Mouse (Mus musculus): ENCODE measurements around the gene Fam49a. TPM values are rescaled to one million over a fixed set of nuclear protein-coding genes. Genes with fewer than 3 reads are reported as not detected.
A peak's percentile ranks its signal among the peaks of the same experiment; 100 is the strongest.

Fam49a gene
- total and polyA plus RNA-seq, 3 experiments, result 4.1 to 9.8 (median 7.1) TPM

GRCm38 (mm10) chr12:12223336-12223735 lies 38.6 kb upstream of the Fam49a start:
- whole genome bisulfite sequencing, result 42% methylated on average over 2 of the region's 2 CpGs
- H3K4me3 ChIP-seq, result no peak overlapping the region

GRCm38 (mm10) chr12:12225706-12226105 lies 36.2 kb upstream of the Fam49a start:
- Histone ChIP-seq H3K4me3 (no peak overlapping the region), H3K36me3 (ENCODE audit: control insufficient read depth, insufficient read depth, low read length) (no peaks in the 10 kb centered on the region), H3K79me2 (replicated peaks; ENCODE audit: control insufficient read depth, insufficient read depth, low read length) (no peaks in the 10 kb centered on the region), H3K4me1 (ENCODE audit: control insufficient read depth, insufficient read depth, low read length) (peaks cover 6% of the 10 kb centered on the region; the same call in 1 of the 2 replicates), H3K9ac (ENCODE audit: low read depth, low read length) (no peak overlapping the region), H3K27ac (no peak overlapping the region), H3K27me3 (ENCODE audit: control insufficient read depth, insufficient read depth, low read length) (no peaks in the 10 kb centered on the region)
- intact Hi-C loops (cut with DNase I), result no loop called here
- DNase-seq, result no peak
- TF ChIP-seq EP300 (IDR thresholded peaks at IDR 0.05; ENCODE audit: insufficient read depth, low read depth, low read length) (no peak), CTCF (IDR thresholded peaks at IDR 0.05) (no peak), POLR2A (IDR thresholded peaks at IDR 0.05; ENCODE audit: insufficient read depth, low read depth, low read length) (no peak)
- WGBS, result 56% methylated on average over 6 of the region's 6 CpGs

More at GRCm38 (mm10) chr12:12223336-12223735, 38.6 kb upstream of the Fam49a start:
- no peak for TF ChIP-seq CTCF (IDR thresholded peaks at IDR 0.05)
- TF ChIP-seq POLR2A (IDR thresholded peaks at IDR 0.05; ENCODE audit: insufficient read depth, low read depth, low read length), result no peak
- TF ChIP-seq EP300 (IDR thresholded peaks at IDR 0.05; ENCODE audit: insufficient read depth, low read depth, low read length), result no peak
- H3K27ac ChIP-seq, result no peak overlapping the region; the same call in 1 of the 2 replicates
- intact Hi-C loops (cut with DNase I), result loop anchor here (5.0 kb wide), 1 partner anchor 39 kb away; the partner anchor contains the start of gene Fam49a
- H3K36me3 ChIP-seq (ENCODE audit: control insufficient read depth, insufficient read depth, low read length), result no peaks in the 10 kb centered on the region
- H3K79me2 ChIP-seq (replicated peaks; ENCODE audit: control insufficient read depth, insufficient read depth, low read length), result no peaks in the 10 kb centered on the region
- H3K27me3 ChIP-seq (ENCODE audit: control insufficient read depth, insufficient read depth, low read length), result no peaks in the 10 kb centered on the region
- no peak overlapping the region for H3K9ac ChIP-seq (ENCODE audit: low read depth, low read length)
- H3K4me1 ChIP-seq (ENCODE audit: control insufficient read depth, insufficient read depth, low read length), result peaks cover 6% of the 10 kb centered on the region; the same call in 1 of the 2 replicates
- DNase-seq, result peak; percentile 30 to 46

GRCm38 (mm10) chr12:12227594-12227993 lies 34.3 kb upstream of the Fam49a start:
- no peaks in the 10 kb centered on the region for H3K27me3 ChIP-seq (ENCODE audit: control insufficient read depth, insufficient read depth, low read length)
- H3K27ac ChIP-seq, result no peak overlapping the region
- TF ChIP-seq EP300 (IDR thresholded peaks at IDR 0.05; ENCODE audit: insufficient read depth, low read depth, low read length), result no peak
- TF ChIP-seq CTCF (IDR thresholded peaks at IDR 0.05), result no peak
- no peak for TF ChIP-seq POLR2A (IDR thresholded peaks at IDR 0.05; ENCODE audit: insufficient read depth, low read depth, low read length)
- DNase-seq, result no peak
- intact Hi-C loops (cut with DNase I), result no loop called here
- no peak overlapping the region for H3K4me3 ChIP-seq
- H3K9ac ChIP-seq (ENCODE audit: low read depth, low read length), result no peak overlapping the region
- 91% methylated on average over 3 of the region's 3 CpGs for WGBS
- no peaks in the 10 kb centered on the region for H3K79me2 ChIP-seq (replicated peaks; ENCODE audit: control insufficient read depth, insufficient read depth, low read length)
- peaks cover 6% of the 10 kb centered on the region; the same call in 1 of the 2 replicates for H3K4me1 ChIP-seq (ENCODE audit: control insufficient read depth, insufficient read depth, low read length)
- H3K36me3 ChIP-seq (ENCODE audit: control insufficient read depth, insufficient read depth, low read length), result no peaks in the 10 kb centered on the region

GRCm38 (mm10) chr12:12230031-12230557 lies 31.8 kb upstream of the Fam49a start:
- TF ChIP-seq POLR2A (IDR thresholded peaks at IDR 0.05; ENCODE audit: insufficient read depth, low read depth, low read length), result no peak
- TF ChIP-seq EP300 (IDR thresholded peaks at IDR 0.05; ENCODE audit: insufficient read depth, low read depth, low read length), result no peak
- TF ChIP-seq CTCF (IDR thresholded peaks at IDR 0.05), result no peak
- no peaks in the 10 kb centered on the region for H3K27me3 ChIP-seq (ENCODE audit: control insufficient read depth, insufficient read depth, low read length)
- no peaks in the 10 kb centered on the region for H3K4me1 ChIP-seq (ENCODE audit: control insufficient read depth, insufficient read depth, low read length)
- H3K79me2 ChIP-seq (replicated peaks; ENCODE audit: control insufficient read depth, insufficient read depth, low read length), result no peaks in the 10 kb centered on the region
- no peak overlapping the region for H3K4me3 ChIP-seq
- intact Hi-C loops (cut with DNase I), result no loop called here
- H3K36me3 ChIP-seq (ENCODE audit: control insufficient read depth, insufficient read depth, low read length), result no peaks in the 10 kb centered on the region
- no peak overlapping the region for H3K27ac ChIP-seq
- no peak overlapping the region for H3K9ac ChIP-seq (ENCODE audit: low read depth, low read length)
- no peak for DNase-seq

- Histone ChIP-seq H3K9ac (ENCODE audit: low read depth, low read length) (no peak overlapping the region), H3K27ac (no peak overlapping the region), H3K4me1 (ENCODE audit: control insufficient read depth, insufficient read depth, low read length) (no peaks in the 10 kb centered on the region), H3K79me2 (replicated peaks; ENCODE audit: control insufficient read depth, insufficient read depth, low read length) (no peaks in the 10 kb centered on the region), H3K27me3 (ENCODE audit: control insufficient read depth, insufficient read depth, low read length) (no peaks in the 10 kb centered on the region), H3K36me3 (ENCODE audit: control insufficient read depth, insufficient read depth, low read length) (no peaks in the 10 kb centered on the region), H3K4me3 (no peak overlapping the region)
- no peak for DNase-seq
- no peak for TF ChIP-seq EP300 (IDR thresholded peaks at IDR 0.05; ENCODE audit: insufficient read depth, low read depth, low read length)
- TF ChIP-seq CTCF (IDR thresholded peaks at IDR 0.05), result no peak
- TF ChIP-seq POLR2A (IDR thresholded peaks at IDR 0.05; ENCODE audit: insufficient read depth, low read depth, low read length), result no peak
- intact Hi-C loops (cut with DNase I), result no loop called here
- 86% methylated on average over 4 of the region's 4 CpGs for WGBS
Observed at GRCm38 (mm10) chr12:12232097-12232496, 29.8 kb upstream of the Fam49a start.

- H3K27ac ChIP-seq, result no peak overlapping the region
- no peaks in the 10 kb centered on the region for H3K79me2 ChIP-seq (replicated peaks; ENCODE audit: control insufficient read depth, insufficient read depth, low read length)
- 66% methylated on average over 5 of the region's 5 CpGs for WGBS
- TF ChIP-seq POLR2A (IDR thresholded peaks at IDR 0.05; ENCODE audit: insufficient read depth, low read depth, low read length) (no peak), CTCF (IDR thresholded peaks at IDR 0.05) (no peak), EP300 (IDR thresholded peaks at IDR 0.05; ENCODE audit: insufficient read depth, low read depth, low read length) (no peak)
- intact Hi-C loops (cut with DNase I), result no loop called here
- no peaks in the 10 kb centered on the region for H3K27me3 ChIP-seq (ENCODE audit: control insufficient read depth, insufficient read depth, low read length)
- DNase-seq, result no peak
- H3K36me3 ChIP-seq (ENCODE audit: control insufficient read depth, insufficient read depth, low read length), result no peaks in the 10 kb centered on the region
- H3K4me1 ChIP-seq (ENCODE audit: control insufficient read depth, insufficient read depth, low read length), result no peaks in the 10 kb centered on the region
- no peak overlapping the region for H3K9ac ChIP-seq (ENCODE audit: low read depth, low read length)
- no peak overlapping the region for H3K4me3 ChIP-seq
Observed at GRCm38 (mm10) chr12:12236978-12237377, 25.0 kb upstream of the Fam49a start.
